Mouse (Mus musculus): Measurements from ENCODE around the gene C1qbp. TPM values are rescaled to one million over a fixed set of nuclear protein-coding genes. Genes with fewer than 3 reads are reported as not detected.

C1qbp gene
- total RNA-seq, 2 experiments from 2014 or later: 231 to 239 TPM

- no peak for DNase-seq (ENCODE audit: low spot score in 2 of 2)
These were observed 7.6 kb downstream of the C1qbp start for GRCm38 (mm10) chr11:70975193-70975592.

- DNase-seq (ENCODE audit: low spot score in 2 of 2): no peak
These were observed 8.9 kb downstream of the C1qbp start for GRCm38 (mm10) chr11:70973947-70974346.

DNA sequence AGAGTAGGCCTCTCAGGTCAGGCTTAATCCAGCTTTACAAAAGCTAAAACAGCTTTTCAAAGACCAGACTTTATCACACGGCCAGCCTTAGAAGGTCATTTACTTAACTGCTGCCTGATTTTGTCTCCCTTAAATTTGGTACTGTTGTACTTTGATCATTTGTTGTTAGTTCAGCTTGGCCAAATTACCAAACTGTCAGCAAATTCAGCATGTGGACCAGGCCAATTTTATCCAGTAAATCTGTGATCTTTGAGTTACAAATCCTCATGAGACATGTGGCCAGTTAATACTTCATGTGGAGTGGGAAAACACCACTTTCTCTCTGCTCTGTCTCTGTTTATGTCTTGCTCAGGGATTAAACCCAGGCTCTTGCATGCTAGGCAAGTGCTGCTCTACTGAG lies 10.2 kb downstream of the C1qbp start:
- DNase-seq (ENCODE audit: low spot score in 2 of 2): no peak

DNA sequence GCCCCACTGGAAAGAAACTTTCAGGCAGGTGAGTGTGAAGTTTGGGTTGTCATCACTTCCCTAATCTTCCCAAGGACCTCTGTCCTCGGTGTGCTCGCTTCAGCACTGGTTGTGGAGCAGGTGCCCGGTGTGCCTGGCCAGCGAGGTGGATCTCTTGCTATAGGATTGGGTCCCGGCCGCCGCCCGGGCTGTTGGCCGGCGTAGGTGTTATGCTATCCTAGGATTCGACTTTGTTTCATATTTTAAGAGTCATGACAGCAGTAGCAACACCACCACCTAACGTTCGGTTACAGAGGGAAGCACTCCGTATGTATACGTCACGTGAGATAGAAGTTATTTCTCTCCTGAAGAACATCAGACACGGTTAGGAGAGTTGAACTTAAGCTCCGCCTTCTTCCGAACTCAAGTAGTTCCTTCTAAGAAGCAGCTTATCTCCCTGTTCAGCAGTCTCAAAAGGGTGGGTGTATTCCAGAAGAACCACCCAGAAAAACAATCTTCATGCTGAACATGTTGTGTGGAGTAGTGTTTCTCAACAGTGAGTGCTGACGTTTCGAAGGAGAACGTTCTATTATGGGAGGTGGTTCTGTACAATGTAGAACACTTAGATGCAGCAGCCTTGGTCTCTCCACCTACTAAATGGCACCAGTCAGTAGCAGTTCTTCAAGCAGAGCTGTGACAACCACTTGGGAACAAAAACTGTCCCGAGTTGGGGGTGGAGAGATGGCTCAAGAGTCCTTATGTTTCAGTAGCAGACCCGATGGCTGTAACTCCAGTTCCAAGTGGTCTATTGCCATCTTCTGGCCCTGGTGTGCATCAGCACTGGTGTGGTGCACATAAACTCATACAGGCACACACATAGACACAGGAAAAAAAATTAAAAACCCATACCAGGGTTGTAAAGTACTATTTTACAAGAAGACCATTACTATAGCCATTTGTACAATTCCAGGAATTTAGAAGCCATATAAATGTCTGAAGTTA lies 12.0 kb downstream of the C1qbp start:
- DNase-seq (ENCODE audit: low spot score in 2 of 2): no peak

DNA sequence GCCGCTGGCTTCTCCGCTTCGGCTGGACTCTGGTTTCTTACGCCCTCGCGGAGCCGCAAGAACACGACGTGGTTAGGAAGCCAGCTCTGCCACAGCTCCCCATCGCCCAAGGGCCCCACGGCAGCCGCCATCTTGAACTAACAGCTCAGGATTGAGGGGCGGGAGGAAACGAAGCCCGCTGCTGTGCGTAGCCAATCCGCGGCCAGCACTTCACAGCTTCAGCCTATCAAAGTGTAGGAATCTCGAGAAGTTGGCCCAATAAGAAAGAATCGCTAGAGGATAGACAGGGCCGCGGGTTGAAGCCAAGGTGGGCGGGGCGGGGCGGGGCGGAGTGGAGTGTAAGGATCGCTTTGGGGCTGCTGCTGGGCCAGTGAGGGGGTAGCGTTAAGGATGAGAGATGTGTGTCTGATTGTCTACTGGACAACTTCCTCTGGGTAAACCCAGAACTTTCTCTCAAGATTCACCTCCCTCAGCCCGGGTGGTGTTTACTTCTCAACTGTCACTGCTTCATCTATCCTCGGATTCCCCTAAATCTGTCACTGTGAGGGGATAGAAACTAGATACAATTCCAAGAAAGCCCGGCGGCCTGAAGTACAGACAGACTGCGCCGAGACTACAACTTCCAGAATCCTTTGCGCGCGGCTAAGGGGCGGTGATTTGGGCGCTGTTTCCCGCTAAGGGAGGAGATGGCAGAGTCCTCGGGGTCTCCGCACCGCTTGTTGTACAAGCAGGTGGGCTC lies 12.8 kb downstream of the C1qbp start, which contains the start of the genes Nup88 and Rpain:
TSS of gene Nup88 (minus strand) at position 153 of the 739 bp plus-strand sequence.
TSS of gene Rpain (plus strand) at position 393 of the 739 bp plus-strand sequence.
- peak; percentile 76 to 82 for DNase-seq (ENCODE audit: low spot score in 2 of 2)

DNA sequence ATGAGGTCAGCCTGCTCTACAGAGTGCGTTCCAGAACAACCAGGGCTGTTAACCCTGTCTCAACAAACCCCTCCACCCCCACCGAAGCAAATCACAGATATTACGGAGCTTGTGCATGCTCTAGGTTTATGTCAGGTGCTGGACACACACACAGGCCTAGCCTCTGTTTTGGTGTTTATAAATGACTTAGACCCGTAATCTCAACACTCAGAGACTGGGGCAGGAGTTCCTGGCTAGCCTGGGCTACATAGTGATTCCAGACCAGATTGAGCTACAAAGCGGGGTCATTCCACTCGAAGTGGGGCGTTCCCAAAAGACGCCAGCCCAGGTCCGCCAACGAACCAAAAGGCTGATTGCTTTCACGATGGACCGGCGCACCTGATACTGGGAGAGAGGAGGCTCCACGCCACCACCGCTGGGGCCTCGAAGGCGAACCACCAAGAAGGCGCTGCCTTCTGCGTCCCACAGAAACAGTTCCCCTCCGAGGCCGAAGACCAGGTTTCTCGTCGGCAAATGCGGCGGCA lies 13.5 kb downstream of the C1qbp start:
- DNase-seq (ENCODE audit: low spot score in 2 of 2): no peak

DNA sequence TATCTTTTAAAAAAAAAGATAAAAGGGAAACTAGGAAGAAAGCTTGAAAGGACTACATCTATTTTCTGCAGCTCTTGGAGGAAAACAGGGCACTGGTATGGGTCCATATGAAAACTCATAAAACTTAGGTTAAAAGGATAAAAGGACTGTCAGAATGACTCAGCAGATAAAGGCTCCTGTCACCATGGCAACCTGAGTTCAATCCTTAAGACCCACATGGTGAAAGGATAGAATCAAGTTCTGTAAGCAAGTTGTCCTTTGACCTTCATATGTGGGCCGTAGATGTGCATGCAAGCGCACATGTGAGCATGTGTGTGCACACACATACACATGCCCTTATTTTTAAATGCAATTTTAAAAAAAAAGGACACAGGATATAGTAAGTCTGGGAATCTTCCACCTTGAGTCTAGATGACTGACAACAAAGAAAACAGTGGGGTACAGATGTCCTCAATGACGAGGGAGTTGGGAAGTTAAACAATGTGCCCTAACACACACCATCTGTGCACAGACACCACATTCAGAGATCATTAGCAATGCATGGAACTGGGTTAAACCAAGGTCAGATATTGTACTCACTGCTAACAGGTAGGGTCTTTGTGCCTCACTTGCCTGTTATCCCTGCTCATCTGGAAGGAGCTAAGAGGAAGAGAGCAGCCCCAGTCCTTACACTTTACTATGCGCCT lies 18.5 kb downstream of the C1qbp start:
- no peak for DNase-seq (ENCODE audit: low spot score in 2 of 2)

- no peak for DNase-seq (ENCODE audit: low spot score in 2 of 2)
These were observed 21.9 kb downstream of the C1qbp start for GRCm38 (mm10) chr11:70960786-70961554.

DNA sequence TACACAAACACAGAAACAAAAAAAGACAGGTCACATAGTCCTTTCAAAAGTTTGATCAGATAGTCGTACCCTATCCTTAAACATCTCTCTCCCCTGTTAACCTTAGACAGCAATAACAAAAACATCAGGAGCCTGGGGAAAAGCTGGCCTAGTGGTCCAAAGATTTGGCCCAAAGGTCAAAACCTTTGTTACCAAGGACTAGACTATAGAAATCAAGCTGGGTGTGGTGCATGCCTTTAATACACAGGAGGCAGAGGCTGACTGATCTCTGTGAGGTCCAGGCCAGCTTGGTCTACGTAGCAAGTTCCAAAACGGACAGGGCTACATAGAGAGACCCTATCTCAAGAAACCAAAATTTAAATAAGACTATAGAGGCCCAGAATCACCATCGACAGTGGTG lies 28.1 kb downstream of the C1qbp start:
- no peak for DNase-seq (ENCODE audit: low spot score in 2 of 2)

DNA sequence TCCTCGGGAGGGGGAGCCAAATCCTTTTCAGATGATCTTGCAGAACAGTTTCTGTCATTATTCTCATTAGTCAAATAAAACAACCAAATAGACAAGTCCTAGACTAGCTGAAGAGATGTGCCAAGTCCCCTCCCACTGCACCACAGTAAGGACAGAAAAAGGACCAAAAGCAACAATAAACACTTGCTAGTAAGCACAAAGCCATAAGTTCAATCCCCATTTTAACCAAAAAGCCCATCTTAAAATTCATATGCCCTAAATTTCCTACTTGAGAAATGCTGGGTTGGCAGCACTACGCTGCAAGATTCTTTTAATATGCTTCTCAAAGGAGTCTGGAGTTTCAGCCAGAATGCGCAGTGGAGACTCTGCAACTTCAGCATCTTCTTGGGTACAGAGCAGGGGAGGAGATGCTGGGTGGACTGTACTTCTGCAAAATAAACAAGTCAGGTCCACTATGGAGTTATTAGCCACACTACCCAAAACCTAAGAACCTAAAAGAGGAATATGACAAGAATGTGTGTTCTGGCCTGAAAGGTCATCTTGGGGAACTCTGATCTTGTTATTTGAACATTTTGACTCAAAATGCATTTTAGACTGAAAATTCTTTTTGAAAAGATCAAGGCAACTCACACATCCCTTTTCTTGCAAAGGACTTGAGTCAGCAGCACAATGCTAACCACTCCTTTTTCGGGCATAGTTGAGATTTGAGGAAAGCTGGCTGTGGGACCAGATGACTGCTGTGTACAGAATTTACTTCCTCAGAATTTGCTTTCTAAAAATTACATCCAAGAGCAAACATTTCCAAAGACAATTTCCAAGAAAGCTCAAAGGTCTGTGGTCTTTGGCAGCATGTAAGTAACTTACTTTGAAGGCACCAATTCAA lies 37.6 kb downstream of the C1qbp start:
- no peak for DNase-seq (ENCODE audit: low spot score in 2 of 2)

DNA sequence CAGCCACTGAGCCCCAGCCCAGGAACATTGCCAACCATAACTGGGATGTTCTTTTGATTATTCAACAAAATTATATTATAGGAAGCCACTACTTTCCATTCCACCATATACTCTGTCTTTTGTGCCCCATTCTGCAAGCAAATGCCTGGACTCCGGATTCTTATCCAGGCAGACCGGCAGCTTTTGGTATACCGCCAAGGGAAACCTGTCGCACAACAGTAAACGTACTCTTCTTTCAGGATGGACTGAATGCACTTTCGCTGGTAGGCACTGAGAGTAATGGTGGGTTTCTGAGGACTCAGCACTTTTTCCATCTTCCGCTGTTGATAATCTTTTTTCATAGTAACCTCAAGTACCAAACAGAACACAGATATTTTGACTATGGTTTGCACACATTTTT lies 39.2 kb downstream of the C1qbp start:
- no peak for DNase-seq (ENCODE audit: low spot score in 2 of 2)

DNA sequence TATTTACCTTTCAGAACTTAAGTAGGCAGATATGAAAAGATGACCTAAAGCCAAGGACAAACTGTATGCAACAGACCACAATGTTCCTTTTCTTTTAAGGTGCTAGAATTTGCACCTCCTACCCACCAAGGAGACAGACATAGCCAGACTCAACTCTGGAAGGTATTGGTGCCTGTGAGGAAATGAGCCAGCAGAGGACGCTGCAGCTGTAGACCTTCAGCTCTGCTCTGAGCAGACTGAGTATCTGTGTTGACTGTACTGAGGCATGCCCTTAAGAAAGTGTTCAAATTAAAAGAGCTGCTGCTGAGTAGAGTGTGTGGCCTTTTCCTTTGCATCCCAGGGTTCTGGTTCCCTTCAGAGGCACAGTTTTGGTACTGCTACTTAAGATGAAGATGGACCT lies 40.2 kb downstream of the C1qbp start:
- no peak for DNase-seq (ENCODE audit: low spot score in 2 of 2)

GRCm38 (mm10) chr11:70935316-70935715 lies 47.5 kb downstream of the C1qbp start:
- DNase-seq (ENCODE audit: low spot score in 2 of 2): no peak

DNA sequence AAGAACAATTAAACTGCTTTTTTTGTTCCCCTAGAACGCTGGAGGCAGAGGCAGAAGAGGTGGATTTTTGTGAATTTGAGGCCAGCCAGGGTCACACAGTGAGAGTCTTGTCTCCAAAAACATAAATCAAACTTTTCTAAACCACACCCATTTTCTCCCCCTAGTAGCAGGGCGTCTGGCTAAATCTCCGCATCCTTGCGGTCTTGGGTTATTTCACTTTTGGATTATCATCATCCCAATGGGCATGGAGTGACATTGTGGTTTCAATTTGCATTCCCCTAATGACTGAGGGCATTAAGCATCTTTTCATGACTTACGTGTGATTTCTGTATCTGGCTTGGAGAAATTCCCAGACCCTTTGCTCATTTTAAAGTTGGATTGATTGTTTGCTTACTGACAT lies 51.4 kb downstream of the C1qbp start:
- DNase-seq (ENCODE audit: low spot score in 2 of 2): no peak

Other genes starting within 250 kb of the C1qbp start
- gene Zfp3, start 218.8 kb downstream of the C1qbp start, total RNA-seq (2021): 10 to 100 TPM; 12.9 to 13.2 TPM
- under 1 TPM; 0.48 to 0.68 TPM for gene Scimp, start 170.4 kb downstream of the C1qbp start, total RNA-seq (2021)
- gene Rabep1, start 138.2 kb downstream of the C1qbp start, total RNA-seq (2021): 10 to 100 TPM; 95.2 to 96.0 TPM
- 10 to 100 TPM; 85.5 to 86.5 TPM for gene Nup88, start 13.1 kb downstream of the C1qbp start, total RNA-seq (2021)
- 10 to 100 TPM; 27.5 to 28.5 TPM for gene Rpain, start 12.8 kb downstream of the C1qbp start, total RNA-seq (2021)
- 10 to 100 TPM; 32.4 to 32.6 TPM for gene Dhx33, start 21.4 kb upstream of the C1qbp start, total RNA-seq (2021)
- gene Mis12, start 36.6 kb upstream of the C1qbp start, total RNA-seq (2021): 10 to 100 TPM; 17.9 to 22.7 TPM
- gene Derl2, start 36.8 kb upstream of the C1qbp start, total RNA-seq (2021): 10 to 100 TPM; 43.2 to 44.1 TPM
- 10 to 100 TPM; 24.6 to 28.5 TPM for gene 6330403K07Rik, start 50.5 kb upstream of the C1qbp start, total RNA-seq (2021)
- gene Nlrp1a, start 161.7 kb upstream of the C1qbp start, total RNA-seq (2021): 1 to 10 TPM; 1.2 to 1.5 TPM
- under 1 TPM; 0.23 to 0.28 TPM for gene Nlrp1b, start 247.7 kb upstream of the C1qbp start, total RNA-seq (2021)

Data from adrenal gland, postnatal 4 days (tissue).